Mouse (Mus musculus) neural tube, embryonic 11.5 days (tissue): ENCODE measurements around the gene Lpin1. TPM values are rescaled to one million over a fixed set of nuclear protein-coding genes. Genes with fewer than 3 reads are reported as not detected.

Experiments used
- polyA plus RNA-seq: library from polyadenylated mRNA; unstranded; fragments of >200 nt; fragmentation: Nextera tagmentation; extraction: Ambion mirVana; gene quantifications from 2 replicates; pipeline ENCODE4 v1.2.1, GENCODE M21; 2014

The Lpin1 gene
- polyA plus RNA-seq, 1 experiment from 2014 or later = 12.0 TPM

Other genes starting within 250 kb of the Lpin1 start
- gene Ntsr2, start 42.4 kb upstream of the Lpin1 start, polyA plus RNA-seq = not detected in 2 replicates
- 6.6 and 10.0 TPM in 2 replicates for gene Greb1, start 189.9 kb upstream of the Lpin1 start, polyA plus RNA-seq
- gene E2f6, start 200.0 kb upstream of the Lpin1 start, polyA plus RNA-seq = 71.8 and 73.9 TPM in 2 replicates